23 mouse cellular contexts compared by ENCODE assay signal in the genomic region with DNA sequence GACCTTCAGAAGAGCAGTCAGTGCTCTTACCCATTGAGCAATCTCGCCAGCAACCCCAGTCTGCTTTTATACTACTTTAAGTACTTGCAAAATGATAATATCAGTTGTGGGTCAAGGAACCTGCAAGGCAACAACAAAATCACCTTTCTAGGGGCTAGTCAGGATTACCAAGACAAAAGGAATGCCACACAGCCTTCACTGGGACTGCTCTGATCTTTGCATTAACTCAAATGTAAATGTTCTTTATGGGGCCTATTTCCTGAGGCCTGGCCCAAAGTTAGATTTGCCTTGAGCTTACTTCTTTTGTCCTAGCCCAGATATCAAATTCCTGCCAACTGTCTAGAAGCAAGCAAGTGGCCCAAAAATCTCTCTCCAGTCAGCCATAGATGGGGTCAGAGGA. TPM values are rescaled to one million over a fixed set of nuclear protein-coding genes. Genes with fewer than 3 reads are reported as not detected.
A peak's percentile ranks its signal among the peaks of the same experiment; 100 is the strongest.
DNase-seq lines count a peak whose midpoint lies in the region; TF ChIP-seq lines count a peak whose summit lies in the region.
"Had no signal": no experiment of that assay in that cellular context is flagged by ENCODE, and none has a peak within 500 bp of the region (broad histone marks: within the 10 kb centered on the region; RNA-seq: fewer than 3 reads in every experiment).

No protein-coding gene starts in this region.

- in situ Hi-C loops in ES-E14 (cut with MboI; ENCODE audit: low sequenced_read_pairs in 2 of 2, unreplicated experiment in 2 of 2) = no loop called here

- H3K4me3 ChIP-seq in ES-E14 (ENCODE audit: insufficient read depth in 1 of 2, low read depth in 1 of 2, low read length in 2 of 2, poor library complexity in 1 of 2, severe bottlenecking in 1 of 2) = no peak overlapping the region

- H3K9me3 ChIP-seq in ES-E14 (ENCODE audit: control insufficient read depth, insufficient read depth, low read depth, low read length) = no peaks in the 10 kb centered on the region
- H3K9me3 ChIP-seq: G1E had no signal

- no peak overlapping the region for H3K9ac ChIP-seq in ES-E14 (ENCODE audit: insufficient read depth, low read depth, low read length, poor library complexity, severe bottlenecking)

- intact Hi-C loops in heart, postnatal 14 days (cut with DNase I) = no loop called here
- intact Hi-C loops in gastrocnemius, postnatal 36 days (cut with DNase I) = no loop called here

- H3K36me3 ChIP-seq in ES-E14 (ENCODE audit: control insufficient read depth, insufficient read depth, low read length, poor library complexity, severe bottlenecking) = no peaks in the 10 kb centered on the region
- H3K36me3 ChIP-seq: G1E had no signal

- H3K4me1 ChIP-seq in ES-E14 (ENCODE audit: control insufficient read depth in 2 of 2, insufficient read depth in 2 of 2, low read length in 2 of 2, poor library complexity in 1 of 2) = peaks cover 0 to 3% of the 10 kb centered on the region in 2 experiments; a peak in 2 of 4 replicates

- peak overlapping the region; percentile 76 for H3K27ac ChIP-seq in ES-E14 (ENCODE audit: insufficient read depth, low read depth, low read length, poor library complexity, severe bottlenecking)

- peak; percentile 97 for DNase-seq in ES-CJ7 (ENCODE audit: low read depth, low spot score)
- DNase-seq in ES-E14 (ENCODE audit: low read depth, low spot score) = peak; percentile 54
- peak; percentile 98 for DNase-seq in R1 (ENCODE audit: low read depth, low spot score)
- peak; percentile 92 for DNase-seq in ZHBTc4 (ENCODE audit: low read depth, low spot score)
- no peak for DNase-seq in heart, postnatal 14 days
- no peak for DNase-seq in gastrocnemius, postnatal 36 days
- no peak for DNase-seq in gastrocnemius, adult 18-20 months (ENCODE audit: low spot score)
- no peak for DNase-seq in MN1 (ENCODE audit: low spot score)
- DNase-seq: adrenal gland, adult 2 months; adrenal gland, adult 8-10 months; adrenal gland, postnatal 10 days; adrenal gland, postnatal 14 days; adrenal gland, postnatal 25 days; adrenal gland, postnatal 36 days; B cell, adult 2 months; cerebellum, adult 11 months; cerebellum, adult 11-12 months; cerebellum, adult 18-20 months; cerebellum, adult 2 months; cerebellum, adult 8-10 months; cerebellum, adult 9-10 months; cerebellum, adult 9-11 months had no signal

TF ChIP-seq in ES-E14, 5 proteins besides CTCF, POLR2A, EP300 and RAD21:
- TF ChIP-seq HCFC1 (IDR thresholded peaks at IDR 0.05; ENCODE audit: borderline replicate concordance, insufficient read depth, low read length) = no peak
- no peak for TF ChIP-seq MAFK (IDR thresholded peaks at IDR 0.05; ENCODE audit: insufficient read depth, low read depth, low read length)
- TF ChIP-seq ZC3H11A (IDR thresholded peaks at IDR 0.05; ENCODE audit: borderline replicate concordance, low read depth, low read length) = no peak
- no peak for TF ChIP-seq ZNF384 (IDR thresholded peaks at IDR 0.05; ENCODE audit: low read depth, low read length)
- TF ChIP-seq CHD2 (IDR thresholded peaks at IDR 0.05; ENCODE audit: low read depth, low read length) = no peak

RNA-seq across cellular contexts. Expression of a gene that starts 58.5 kb away (rescaled TPM):
- total RNA-seq in ES-E14 (2012; rRNA removed) = 2.8 and 4.2 TPM in 2 replicates
- total RNA-seq in heart, postnatal 14 days (2021) = 1 to 10 TPM; 4.7 to 4.9 TPM
- 1 to 10 TPM; 1.3 to 1.4 TPM for total RNA-seq in gastrocnemius, postnatal 36 days (2021)
- total RNA-seq in gastrocnemius, adult 18-20 months (2021) = 1 to 10 TPM in 1 of 2 experiments, under 1 TPM in 1; 0.74 to 1.1 TPM

Comparison
In these comparisons a context has a peak if more than half of its experiments do, and no peak if none do; other contexts are left out.
1. DNase-seq: peak in ES-CJ7 (single experiment), ES-E14 (single experiment), R1 (single experiment) and ZHBTc4 (single experiment); none in heart, postnatal 14 days (0 of 2), gastrocnemius, postnatal 36 days (0 of 2), gastrocnemius, adult 18-20 months (single experiment) and MN1 (single experiment).